Mouse (Mus musculus): ENCODE results near the gene Dhdds.
"Not testable (repeated sequence)": the region's sequence is repeated elsewhere in the genome, so short reads cannot be mapped to it uniquely, and the experiment has no call there.

DNA sequence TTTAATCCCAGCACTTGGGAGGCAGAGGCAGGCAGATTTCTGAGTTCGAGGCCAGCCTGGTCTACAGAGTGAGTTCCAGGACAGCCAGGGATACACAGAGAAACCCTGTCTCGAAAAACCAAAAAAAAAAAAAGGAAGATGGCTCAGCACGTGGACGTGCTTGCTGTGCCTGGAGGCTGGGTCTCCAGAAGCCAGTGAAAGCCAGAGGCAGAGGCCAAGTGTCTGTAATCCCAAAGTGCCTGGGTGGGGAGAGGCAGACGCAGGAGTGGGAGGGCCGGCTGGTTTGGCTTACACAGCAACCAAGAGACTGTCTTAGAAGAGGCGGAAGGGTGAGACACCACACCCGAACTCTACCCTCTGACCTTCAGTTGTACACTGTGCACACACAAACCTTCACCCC is 12.4 kb downstream of the Dhdds start:
- not testable (repeated sequence) for TF ChIP-seq CTCF (IDR thresholded peaks at IDR 0.05; ENCODE audit: borderline replicate concordance, extremely low read depth, insufficient read depth, insufficient read length); POLR2A (IDR thresholded peaks at IDR 0.05; ENCODE audit: borderline replicate concordance, extremely low read depth, insufficient read depth, insufficient read length, poor library complexity, severe bottlenecking)
